Mouse (Mus musculus) heart, adult 11 months (tissue): ENCODE data around the gene Olfr744.
"Not testable (repeated sequence)": the region's sequence is repeated elsewhere in the genome, so short reads cannot be mapped to it uniquely, and the experiment has no call there.

Source experiments
- DNase-seq: peaks from one replicate; pipeline ENCODE4 v3.0.0; 2022

Olfr744 gene

DNA sequence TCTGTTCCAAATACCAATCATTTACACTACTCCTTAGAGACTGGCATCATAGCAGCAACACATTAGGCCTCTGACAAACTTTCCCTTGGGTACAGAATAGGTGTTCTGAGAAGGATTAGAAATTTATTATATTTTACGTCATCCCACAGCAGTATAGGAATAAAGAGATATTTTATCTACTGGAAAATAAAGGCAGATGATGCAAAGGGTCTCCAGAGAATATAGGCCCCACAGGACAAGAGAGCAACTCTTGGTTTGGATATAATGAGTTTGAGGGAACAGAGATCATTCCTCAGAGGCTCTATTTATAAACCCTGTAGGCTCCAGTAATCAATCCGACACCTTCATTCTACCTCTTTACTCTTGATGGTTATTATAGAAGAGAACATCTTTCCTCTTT is at the start of gene Olfr744:
Gene Olfr744, plus strand, starts transcription at position 301 of the 400 bp plus-strand sequence.
- no peak for DNase-seq

DNA sequence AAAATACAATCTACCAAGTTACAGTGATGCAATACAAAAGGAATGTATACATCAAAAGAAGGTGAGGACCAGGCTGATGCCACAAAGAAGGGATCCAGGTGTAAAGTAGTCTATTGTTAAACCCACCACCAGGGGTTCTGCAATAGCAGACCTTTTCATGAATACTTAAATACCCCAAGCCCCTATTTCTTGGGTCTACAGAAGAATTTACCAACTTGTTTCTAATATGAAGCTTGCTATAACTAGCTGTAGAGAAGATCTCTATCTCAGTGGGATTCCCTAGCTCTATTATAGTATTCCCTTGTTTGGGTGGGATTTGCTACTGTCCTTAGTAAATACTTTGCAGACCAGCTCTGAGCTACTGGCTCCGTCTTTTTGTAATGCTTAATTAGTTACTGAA is 41.6 kb upstream of the Olfr744 start:
- not testable (repeated sequence) for DNase-seq

DNA sequence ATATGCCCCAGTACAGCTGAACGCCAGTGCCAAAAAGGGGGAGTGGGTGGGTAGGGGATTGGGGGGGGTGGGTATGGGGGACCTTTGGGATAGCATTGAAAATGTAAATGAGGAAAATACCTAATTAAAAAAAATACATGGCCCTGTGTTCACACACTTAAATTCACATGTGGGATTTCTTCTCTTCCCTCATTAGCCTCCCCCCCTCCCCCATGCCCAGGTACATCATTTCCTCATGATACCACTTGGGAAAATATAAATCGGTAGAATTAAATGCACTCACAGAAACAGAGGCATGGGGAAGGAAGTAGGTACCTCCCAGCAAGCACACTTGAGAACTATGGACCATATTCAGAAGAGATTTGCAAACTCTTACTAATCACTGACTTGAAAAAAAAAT is 24.4 kb downstream of the Olfr744 start, which contains the start of gene Olfr745:
Gene Olfr745, plus strand, starts transcription at position 301 of the 400 bp plus-strand sequence.
- DNase-seq: no peak

DNA sequence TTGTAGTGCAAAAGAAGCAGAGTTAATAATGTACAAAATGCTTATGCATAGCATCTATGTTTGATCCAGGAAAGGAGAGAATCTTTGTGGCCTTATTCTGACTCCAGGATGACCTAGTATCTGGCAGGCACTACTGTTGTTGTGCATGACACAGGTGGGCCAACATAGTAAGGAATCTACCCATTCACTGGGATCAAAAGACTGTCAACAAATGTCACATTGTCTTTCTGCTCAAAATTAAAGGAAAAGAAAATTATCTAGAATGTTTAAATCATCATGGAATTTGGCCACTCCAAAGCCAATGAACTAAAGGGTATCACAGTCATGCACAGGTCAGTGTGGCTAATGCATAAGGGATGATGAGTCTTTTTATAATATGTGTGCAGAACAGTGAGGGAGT is 32.1 kb downstream of the Olfr744 start, which contains the start of gene Olfr746:
Gene Olfr746, plus strand, starts transcription at position 301 of the 400 bp plus-strand sequence.
- DNase-seq: no peak
